Mouse (Mus musculus): ENCODE results near the gene Cdkal1. TPM values are rescaled to one million over a fixed set of nuclear protein-coding genes. Genes with fewer than 3 reads are reported as not detected.

Cdkal1 gene
- 6.4 and 8.7 TPM in 2 replicates for polyA plus RNA-seq (2015; fragmentation: Nextera tagmentation; extraction: Ambion mirVana)

DNA sequence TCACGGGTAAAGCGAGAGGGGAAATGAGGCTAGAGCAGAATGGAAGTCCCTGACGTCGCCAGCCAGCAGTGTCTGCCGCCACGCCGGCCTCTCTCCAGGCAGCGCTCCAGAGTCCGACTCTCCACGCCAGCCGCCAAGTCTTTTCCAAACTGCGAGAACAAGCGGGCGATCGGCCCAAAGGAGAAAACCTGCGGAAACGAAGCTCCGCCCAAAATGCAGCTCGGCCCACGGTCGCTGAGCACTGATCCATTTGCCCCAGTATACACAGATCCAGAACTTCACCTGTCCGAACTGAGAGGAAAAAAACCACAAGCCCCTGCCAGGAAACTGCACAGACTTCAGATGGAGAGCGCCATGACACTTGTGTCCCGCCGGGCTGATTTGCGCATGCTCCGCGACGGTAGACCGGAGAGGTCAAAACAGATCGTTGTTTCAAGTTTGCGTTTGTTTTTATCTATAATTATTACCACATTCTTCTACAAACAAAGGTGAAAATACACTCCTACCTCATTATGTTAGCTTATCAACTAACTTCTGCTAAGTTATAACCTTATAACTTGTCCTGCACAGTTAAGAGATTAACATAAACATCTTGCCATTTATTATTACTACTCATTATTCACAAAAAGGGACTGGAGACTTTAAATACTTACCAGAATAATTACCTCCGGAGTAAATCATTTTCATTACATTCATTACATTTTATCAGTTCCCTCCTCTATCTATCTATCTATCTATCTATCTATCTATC, at the start of gene Cdkal1:
Gene Cdkal1 (minus strand): TSS at position 394 of the 751 bp plus-strand sequence.
- peak within 1 kb of the TSS; percentile 76 for H3K4me2 ChIP-seq (ENCODE audit: low read depth, low read length)
- peak; percentile 85 for DNase-seq
- peak; percentile 91 for ATAC-seq
- H3K9ac ChIP-seq (replicated peaks) = peak within 1 kb of the TSS; percentile 78
- H3K4me1 ChIP-seq (ENCODE audit: insufficient read depth) = no peaks in the 10 kb centered on the region
- no peak for TF ChIP-seq EP300 (IDR thresholded peaks at IDR 0.05; ENCODE audit: low read depth)
- TF ChIP-seq CTCF (IDR thresholded peaks at IDR 0.05; ENCODE audit: low read depth) = no peak
- under 1% methylated on average over 32 of the region's 33 CpGs for WGBS (ENCODE audit: insufficient replicate concordance)
- H3K27ac ChIP-seq (ENCODE audit: low read depth) = peak within 1 kb of the TSS; percentile 85
- H3K27me3 ChIP-seq (ENCODE audit: insufficient read depth, low read length) = no peaks in the 10 kb centered on the region
- H3K9me3 ChIP-seq (ENCODE audit: low read length) = no peaks in the 10 kb centered on the region
- H3K4me3 ChIP-seq (ENCODE audit: low read depth, low read length) = peak within 1 kb of the TSS; percentile 82
- H3K36me3 ChIP-seq (replicated peaks; ENCODE audit: insufficient read depth, low read length) = peaks cover 3% of the 10 kb centered on the region; the same call in 1 of the 2 replicates

DNA sequence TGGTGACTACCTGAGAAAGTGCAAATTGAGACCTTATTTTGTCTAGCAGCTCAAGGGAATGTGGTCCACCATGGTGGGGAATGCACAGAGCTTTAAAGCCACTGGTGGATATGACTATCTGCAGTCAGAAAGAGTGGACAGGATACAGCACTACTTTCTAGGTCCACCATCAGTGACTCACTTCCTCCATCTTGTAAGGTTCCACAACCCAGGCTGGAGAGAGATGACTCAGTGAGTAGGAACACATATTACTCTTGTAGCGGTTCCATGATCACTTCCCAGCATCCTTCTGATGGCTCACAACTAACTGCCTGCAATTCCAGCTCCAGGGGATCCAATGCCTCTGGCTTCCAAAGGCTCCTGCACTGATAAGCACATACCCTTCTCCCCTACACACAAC, 47.9 kb upstream of the Cdkal1 start:
- Histone ChIP-seq H3K27ac (ENCODE audit: low read depth) (no peak overlapping the region), H3K36me3 (replicated peaks; ENCODE audit: insufficient read depth, low read length) (peaks cover 15% of the 10 kb centered on the region), H3K9ac (replicated peaks) (no peak overlapping the region), H3K9me3 (ENCODE audit: low read length) (no peaks in the 10 kb centered on the region), H3K4me3 (ENCODE audit: low read depth, low read length) (no peak overlapping the region), H3K27me3 (ENCODE audit: insufficient read depth, low read length) (no peaks in the 10 kb centered on the region), H3K4me1 (ENCODE audit: insufficient read depth) (no peaks in the 10 kb centered on the region), H3K4me2 (ENCODE audit: low read depth, low read length) (no peak overlapping the region)
- ATAC-seq (no peak), DNase-seq (no peak)
- 71% methylated on average over 1 of the region's 1 CpGs for WGBS (ENCODE audit: insufficient replicate concordance)
- TF ChIP-seq EP300 (IDR thresholded peaks at IDR 0.05; ENCODE audit: low read depth) (no peak), CTCF (IDR thresholded peaks at IDR 0.05; ENCODE audit: low read depth) (no peak)

DNA sequence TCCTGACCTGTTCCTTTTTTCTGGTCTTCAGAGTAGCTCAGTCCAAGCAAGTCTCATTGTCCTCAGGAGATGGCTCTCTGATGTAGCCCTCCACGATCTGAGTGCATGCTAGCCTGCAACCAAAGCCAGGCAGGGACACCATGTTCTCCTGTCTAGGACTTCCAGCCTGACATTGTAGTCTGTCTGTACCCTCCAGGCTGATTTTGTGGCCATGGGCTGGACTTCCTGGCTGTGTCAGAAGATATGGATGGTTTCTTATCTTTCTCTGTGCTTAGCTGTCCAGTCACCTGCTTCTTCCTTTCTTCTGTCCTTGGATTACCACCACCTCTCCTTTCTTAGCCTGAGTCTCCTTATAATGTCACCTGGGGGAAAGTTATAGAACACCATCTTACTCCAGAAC, 47.2 kb upstream of the Cdkal1 start:
- Histone ChIP-seq H3K4me3 (ENCODE audit: low read depth, low read length) (no peak overlapping the region), H3K9me3 (ENCODE audit: low read length) (no peaks in the 10 kb centered on the region), H3K36me3 (replicated peaks; ENCODE audit: insufficient read depth, low read length) (peaks cover 9% of the 10 kb centered on the region), H3K4me1 (ENCODE audit: insufficient read depth) (no peaks in the 10 kb centered on the region), H3K4me2 (ENCODE audit: low read depth, low read length) (no peak overlapping the region), H3K9ac (replicated peaks) (no peak overlapping the region), H3K27me3 (ENCODE audit: insufficient read depth, low read length) (no peaks in the 10 kb centered on the region), H3K27ac (ENCODE audit: low read depth) (no peak overlapping the region)
- DNase-seq (no peak), ATAC-seq (no peak)
- TF ChIP-seq EP300 (IDR thresholded peaks at IDR 0.05; ENCODE audit: low read depth) (no peak), CTCF (IDR thresholded peaks at IDR 0.05; ENCODE audit: low read depth) (no peak)
- 55% methylated on average over 1 of the region's 1 CpGs for WGBS (ENCODE audit: insufficient replicate concordance)

DNA sequence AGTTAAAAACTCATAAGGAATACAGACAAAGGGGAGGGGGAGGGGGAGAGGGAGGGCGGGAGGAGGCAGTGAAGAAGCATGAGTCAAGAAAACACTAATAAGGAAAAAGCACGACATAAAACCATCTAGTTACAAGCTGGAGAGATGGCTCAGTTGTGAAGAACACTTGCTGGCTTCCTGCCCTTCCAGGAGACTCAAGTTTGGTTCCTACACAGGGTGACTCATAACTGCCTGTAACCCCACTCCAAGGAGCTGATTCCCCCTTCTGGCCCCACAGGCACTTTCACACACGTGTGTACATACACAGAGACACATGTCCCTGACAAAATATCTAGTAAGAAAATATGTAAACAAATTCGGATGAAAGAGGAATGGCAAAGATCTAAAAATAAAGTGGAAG, 46.2 kb upstream of the Cdkal1 start:
- no peaks in the 10 kb centered on the region for H3K4me1 ChIP-seq (ENCODE audit: insufficient read depth)
- H3K27ac ChIP-seq (ENCODE audit: low read depth) = no peak overlapping the region
- no peak overlapping the region for H3K4me2 ChIP-seq (ENCODE audit: low read depth, low read length)
- DNase-seq = no peak
- no peak for TF ChIP-seq EP300 (IDR thresholded peaks at IDR 0.05; ENCODE audit: low read depth)
- TF ChIP-seq CTCF (IDR thresholded peaks at IDR 0.05; ENCODE audit: low read depth) = no peak
- H3K4me3 ChIP-seq (ENCODE audit: low read depth, low read length) = no peak overlapping the region
- ATAC-seq = no peak
- no peaks in the 10 kb centered on the region for H3K9me3 ChIP-seq (ENCODE audit: low read length)
- no peak overlapping the region for H3K9ac ChIP-seq (replicated peaks)
- H3K27me3 ChIP-seq (ENCODE audit: insufficient read depth, low read length) = no peaks in the 10 kb centered on the region
- peaks cover 6% of the 10 kb centered on the region for H3K36me3 ChIP-seq (replicated peaks; ENCODE audit: insufficient read depth, low read length)
- 68% methylated on average over 4 of the region's 4 CpGs for WGBS (ENCODE audit: insufficient replicate concordance)

DNA sequence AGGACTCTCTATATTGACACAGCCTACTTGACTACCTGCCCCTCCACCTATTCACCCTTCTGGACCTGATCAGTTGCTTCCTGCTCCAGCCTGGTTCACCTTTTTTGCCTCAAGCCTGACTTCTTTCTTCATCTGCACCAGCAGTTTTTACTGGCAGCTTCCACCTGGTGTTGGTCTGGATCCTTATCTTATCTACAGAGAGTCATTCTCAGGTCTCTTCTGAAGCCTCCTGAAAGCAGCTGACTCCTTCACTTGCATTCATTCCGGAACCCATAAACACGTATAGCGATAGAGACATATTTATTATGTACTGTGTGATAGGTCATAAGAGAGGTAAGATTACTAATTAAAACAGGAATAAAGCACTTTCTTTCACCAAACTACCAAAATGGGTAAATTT, 11.3 kb upstream of the Cdkal1 start:
- H3K9me3 ChIP-seq (ENCODE audit: low read length) = no peaks in the 10 kb centered on the region
- H3K27me3 ChIP-seq (ENCODE audit: insufficient read depth, low read length) = no peaks in the 10 kb centered on the region
- no peak overlapping the region for H3K27ac ChIP-seq (ENCODE audit: low read depth)
- H3K4me3 ChIP-seq (ENCODE audit: low read depth, low read length) = no peak overlapping the region
- ATAC-seq (no peak), DNase-seq (no peak)
- H3K9ac ChIP-seq (replicated peaks) = no peak overlapping the region
- H3K4me1 ChIP-seq (ENCODE audit: insufficient read depth) = no peaks in the 10 kb centered on the region
- WGBS (ENCODE audit: insufficient replicate concordance) = 79% methylated on average over 3 of the region's 3 CpGs
- TF ChIP-seq EP300 (IDR thresholded peaks at IDR 0.05; ENCODE audit: low read depth) = no peak
- no peak for TF ChIP-seq CTCF (IDR thresholded peaks at IDR 0.05; ENCODE audit: low read depth)
- no peak overlapping the region for H3K4me2 ChIP-seq (ENCODE audit: low read depth, low read length)
- no peaks in the 10 kb centered on the region for H3K36me3 ChIP-seq (replicated peaks; ENCODE audit: insufficient read depth, low read length)

DNA sequence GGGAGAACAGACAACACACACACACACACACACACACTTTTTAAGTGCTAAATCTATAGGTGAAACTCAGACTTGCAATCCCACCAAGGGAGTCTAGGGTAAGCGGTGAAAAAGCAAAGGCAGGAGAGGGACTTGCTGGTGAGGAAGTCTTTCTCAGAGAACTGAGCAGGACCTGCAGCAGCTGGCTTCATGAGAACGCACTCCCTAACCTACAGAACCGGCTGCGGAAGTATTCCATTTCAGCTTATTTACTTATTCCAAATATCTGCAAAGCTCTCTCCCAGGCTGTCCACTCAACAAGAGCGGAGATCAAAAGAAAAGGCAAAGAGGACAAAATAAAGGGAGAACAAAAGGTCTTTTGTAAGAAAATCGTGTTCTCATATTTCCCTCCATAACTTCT, 8.9 kb upstream of the Cdkal1 start:
- WGBS (ENCODE audit: insufficient replicate concordance) = 70% methylated on average over 6 of the region's 6 CpGs
- no peak for ATAC-seq
- no peak for TF ChIP-seq CTCF (IDR thresholded peaks at IDR 0.05; ENCODE audit: low read depth)
- no peak for TF ChIP-seq EP300 (IDR thresholded peaks at IDR 0.05; ENCODE audit: low read depth)

More for the DNA sequence above, 8.9 kb upstream of the Cdkal1 start:
- Histone ChIP-seq H3K4me3 (ENCODE audit: low read depth, low read length) (no peak overlapping the region), H3K36me3 (replicated peaks; ENCODE audit: insufficient read depth, low read length) (no peaks in the 10 kb centered on the region), H3K4me2 (ENCODE audit: low read depth, low read length) (no peak overlapping the region), H3K4me1 (ENCODE audit: insufficient read depth) (no peaks in the 10 kb centered on the region), H3K27me3 (ENCODE audit: insufficient read depth, low read length) (no peaks in the 10 kb centered on the region), H3K9me3 (ENCODE audit: low read length) (no peaks in the 10 kb centered on the region), H3K9ac (replicated peaks) (no peak overlapping the region), H3K27ac (ENCODE audit: low read depth) (no peak overlapping the region)
- no peak for DNase-seq

Data from liver, postnatal 0 days (tissue).